Mouse (Mus musculus): ENCODE results near the gene Ermard. TPM values are rescaled to one million over a fixed set of nuclear protein-coding genes. Genes with fewer than 3 reads are reported as not detected.

Gene Ermard
- 170 TPM for polyA plus RNA-seq (2017; shearing (Covaris generic))

GRCm38 (mm10) chr17:15041175-15041729 lies at the start of gene Ermard, which contains the start of the genes Tcte3 and Gm3448:
Gene Ermard, plus strand, starts transcription at chr17:15041208.
Gene Tcte3, minus strand, starts transcription at chr17:15041488.
Gene Gm3448, minus strand, starts transcription at chr17:15041537.

GRCm38 (mm10) chr17:15009706-15010413 lies 31.1 kb upstream of the Ermard start, which contains the start of gene Gm3435:
Gene Gm3435, plus strand, starts transcription at chr17:15010176.

Other genes with a start within 250 kb of the Ermard start
- 2.2 TPM for gene Wdr27, start 98.0 kb upstream of the Ermard start, polyA plus RNA-seq (2017; shearing (Covaris generic))
- gene 1600012H06Rik, start 98.0 kb upstream of the Ermard start, polyA plus RNA-seq (2017; shearing (Covaris generic)) = 40.9 TPM
- 6.5 TPM for gene Phf10, start 79.9 kb upstream of the Ermard start, polyA plus RNA-seq (2017; shearing (Covaris generic))
- gene 9030025P20Rik, start 62.7 kb upstream of the Ermard start, polyA plus RNA-seq (2017; shearing (Covaris generic)) = 20.1 TPM
- gene Gm3417, start 62.4 kb upstream of the Ermard start, polyA plus RNA-seq (2017; shearing (Covaris generic)) = not detected
- gene Gm3435, start 31.0 kb upstream of the Ermard start, polyA plus RNA-seq (2017; shearing (Covaris generic)) = 11.0 TPM
- gene Tcte3, start 280 bp downstream of the Ermard start, polyA plus RNA-seq (2017; shearing (Covaris generic)) = 2.8 TPM
- gene Gm3448, start 329 bp downstream of the Ermard start, polyA plus RNA-seq (2017; shearing (Covaris generic)) = 2.0 TPM